Mouse (Mus musculus): Measurements from ENCODE around the gene Chd2. TPM values are rescaled to one million over a fixed set of nuclear protein-coding genes. Genes with fewer than 3 reads are reported as not detected.

Chd2 gene
- polyA plus RNA-seq, 1 experiment from 2014 or later = 46.7 TPM

- peaks cover 30% of the 10 kb centered on the region for H3K36me3 ChIP-seq
- no peak overlapping the region for H3K4me2 ChIP-seq (replicated peaks)
- no peaks in the 10 kb centered on the region for H3K27me3 ChIP-seq
- H3K9ac ChIP-seq = no peak overlapping the region
- peaks cover 53% of the 10 kb centered on the region for H3K4me1 ChIP-seq
- no peak overlapping the region for H3K4me3 ChIP-seq (replicated peaks)
- no peaks in the 10 kb centered on the region for H3K9me3 ChIP-seq (replicated peaks)
- 22% methylated on average over 12 of the region's 12 CpGs for WGBS
- peak overlapping the region; percentile 72; the same call in 1 of the 2 replicates for H3K27ac ChIP-seq (replicated peaks)
- ATAC-seq (ENCODE audit: insufficient number of reproducible peaks, low FRiP score, low TSS enrichment, low read depth) = no peak
Measured at GRCm38 (mm10) chr7:73422223-73423113, 119.2 kb downstream of the Chd2 start.

GRCm38 (mm10) chr7:73421278-73422015, 120.2 kb downstream of the Chd2 start:
- H3K4me2 ChIP-seq (replicated peaks) = no peak overlapping the region
- H3K27ac ChIP-seq (replicated peaks) = peak overlapping the region; percentile 72
- H3K4me3 ChIP-seq (replicated peaks) = no peak overlapping the region
- H3K9ac ChIP-seq = no peak overlapping the region
- peaks cover 47% of the 10 kb centered on the region for H3K4me1 ChIP-seq
- H3K9me3 ChIP-seq (replicated peaks) = no peaks in the 10 kb centered on the region
- H3K27me3 ChIP-seq = no peaks in the 10 kb centered on the region
- 46% methylated on average over 9 of the region's 9 CpGs for WGBS
- no peak for ATAC-seq (ENCODE audit: insufficient number of reproducible peaks, low FRiP score, low TSS enrichment, low read depth)
- H3K36me3 ChIP-seq = peaks cover 29% of the 10 kb centered on the region

GRCm38 (mm10) chr7:73420827-73421226, 120.8 kb downstream of the Chd2 start:
- 47% methylated on average over 5 of the region's 5 CpGs for WGBS
- Histone ChIP-seq H3K9me3 (replicated peaks) (no peaks in the 10 kb centered on the region), H3K36me3 (peaks cover 32% of the 10 kb centered on the region), H3K4me1 (peaks cover 47% of the 10 kb centered on the region), H3K27me3 (no peaks in the 10 kb centered on the region), H3K4me3 (replicated peaks) (no peak overlapping the region), H3K9ac (no peak overlapping the region), H3K27ac (replicated peaks) (peak overlapping the region; percentile 72; the same call in 1 of the 2 replicates), H3K4me2 (replicated peaks) (no peak overlapping the region)
- ATAC-seq (ENCODE audit: insufficient number of reproducible peaks, low FRiP score, low TSS enrichment, low read depth) = no peak

- 0 out of 2 replicates have a peak overlapping the region, but pooled peaks have one; percentile 11 for H3K27ac ChIP-seq (replicated peaks)
- 50% methylated on average over 7 of the region's 7 CpGs for WGBS
Measured at GRCm38 (mm10) chr7:73419375-73419774, 122.3 kb downstream of the Chd2 start.

GRCm38 (mm10) chr7:73414192-73414591, 127.4 kb downstream of the Chd2 start:
- Histone ChIP-seq H3K4me3 (replicated peaks) (no peak overlapping the region), H3K27me3 (no peaks in the 10 kb centered on the region), H3K36me3 (peaks cover 66% of the 10 kb centered on the region), H3K27ac (replicated peaks) (no peak overlapping the region), H3K4me1 (peaks cover 50% of the 10 kb centered on the region), H3K4me2 (replicated peaks) (no peak overlapping the region), H3K9me3 (replicated peaks) (no peaks in the 10 kb centered on the region), H3K9ac (no peak overlapping the region)
- ATAC-seq (ENCODE audit: insufficient number of reproducible peaks, low FRiP score, low TSS enrichment, low read depth) = no peak; the same call in 1 of the 2 replicates
- 60% methylated on average over 14 of the region's 14 CpGs for WGBS

More at GRCm38 (mm10) chr7:73419375-73419774, 122.3 kb downstream of the Chd2 start:
- Histone ChIP-seq H3K4me3 (replicated peaks) (no peak overlapping the region), H3K9me3 (replicated peaks) (no peaks in the 10 kb centered on the region), H3K9ac (no peak overlapping the region), H3K27me3 (no peaks in the 10 kb centered on the region), H3K4me2 (replicated peaks) (no peak overlapping the region), H3K4me1 (peaks cover 54% of the 10 kb centered on the region), H3K36me3 (peaks cover 41% of the 10 kb centered on the region)
- ATAC-seq (ENCODE audit: insufficient number of reproducible peaks, low FRiP score, low TSS enrichment, low read depth) = no peak

GRCm38 (mm10) chr7:73412419-73412818, 129.2 kb downstream of the Chd2 start:
- no peak for ATAC-seq (ENCODE audit: insufficient number of reproducible peaks, low FRiP score, low TSS enrichment, low read depth)
- H3K27me3 ChIP-seq = no peaks in the 10 kb centered on the region
- 55% methylated on average over 7 of the region's 7 CpGs for WGBS
- peaks cover 42% of the 10 kb centered on the region for H3K4me1 ChIP-seq
- H3K4me2 ChIP-seq (replicated peaks) = no peak overlapping the region
- H3K9ac ChIP-seq = no peak overlapping the region
- H3K4me3 ChIP-seq (replicated peaks) = no peak overlapping the region
- peaks cover 51% of the 10 kb centered on the region for H3K36me3 ChIP-seq
- peak overlapping the region; percentile 55; the same call in 1 of the 2 replicates for H3K27ac ChIP-seq (replicated peaks)
- H3K9me3 ChIP-seq (replicated peaks) = no peaks in the 10 kb centered on the region

- 69% methylated on average over 4 of the region's 4 CpGs for WGBS
- peaks cover 47% of the 10 kb centered on the region for H3K36me3 ChIP-seq
Measured at GRCm38 (mm10) chr7:73411986-73412385, 129.6 kb downstream of the Chd2 start.

GRCm38 (mm10) chr7:73411523-73411922, 130.1 kb downstream of the Chd2 start:
- Histone ChIP-seq H3K9me3 (replicated peaks) (no peaks in the 10 kb centered on the region), H3K4me3 (replicated peaks) (no peak overlapping the region), H3K4me2 (replicated peaks) (no peak overlapping the region), H3K9ac (no peak overlapping the region), H3K4me1 (peaks cover 42% of the 10 kb centered on the region), H3K27me3 (no peaks in the 10 kb centered on the region), H3K36me3 (peaks cover 47% of the 10 kb centered on the region), H3K27ac (replicated peaks) (peak overlapping the region; percentile 55; the same call in 1 of the 2 replicates)
- 75% methylated on average over 7 of the region's 7 CpGs for WGBS
- ATAC-seq (ENCODE audit: insufficient number of reproducible peaks, low FRiP score, low TSS enrichment, low read depth) = no peak

More at GRCm38 (mm10) chr7:73411986-73412385, 129.6 kb downstream of the Chd2 start:
- Histone ChIP-seq H3K27ac (replicated peaks) (peak overlapping the region; percentile 55; the same call in 1 of the 2 replicates), H3K9me3 (replicated peaks) (no peaks in the 10 kb centered on the region), H3K9ac (no peak overlapping the region), H3K4me3 (replicated peaks) (no peak overlapping the region), H3K4me1 (peaks cover 42% of the 10 kb centered on the region), H3K27me3 (no peaks in the 10 kb centered on the region), H3K4me2 (replicated peaks) (no peak overlapping the region)
- no peak for ATAC-seq (ENCODE audit: insufficient number of reproducible peaks, low FRiP score, low TSS enrichment, low read depth)

- WGBS = 83% methylated on average over 11 of the region's 11 CpGs
- ATAC-seq (ENCODE audit: insufficient number of reproducible peaks, low FRiP score, low TSS enrichment, low read depth) = no peak
- Histone ChIP-seq H3K27ac (replicated peaks) (no peak overlapping the region), H3K4me3 (replicated peaks) (no peak overlapping the region), H3K36me3 (peaks cover 30% of the 10 kb centered on the region), H3K4me1 (peaks cover 24% of the 10 kb centered on the region), H3K4me2 (replicated peaks) (no peak overlapping the region), H3K9me3 (replicated peaks) (no peaks in the 10 kb centered on the region), H3K9ac (no peak overlapping the region), H3K27me3 (no peaks in the 10 kb centered on the region)
Measured at GRCm38 (mm10) chr7:73405550-73405949, 136.1 kb downstream of the Chd2 start.

GRCm38 (mm10) chr7:73403538-73403937, 138.1 kb downstream of the Chd2 start:
- ATAC-seq (ENCODE audit: insufficient number of reproducible peaks, low FRiP score, low TSS enrichment, low read depth) = no peak
- no peak overlapping the region for H3K9ac ChIP-seq
- peaks cover 44% of the 10 kb centered on the region for H3K4me1 ChIP-seq
- H3K27ac ChIP-seq (replicated peaks) = no peak overlapping the region
- H3K27me3 ChIP-seq = no peaks in the 10 kb centered on the region
- H3K36me3 ChIP-seq = peaks cover 16% of the 10 kb centered on the region
- no peaks in the 10 kb centered on the region for H3K9me3 ChIP-seq (replicated peaks)
- H3K4me3 ChIP-seq (replicated peaks) = no peak overlapping the region
- WGBS = 28% methylated on average over 3 of the region's 3 CpGs
- no peak overlapping the region for H3K4me2 ChIP-seq (replicated peaks)

GRCm38 (mm10) chr7:73402671-73403070, 139.0 kb downstream of the Chd2 start:
- Histone ChIP-seq H3K9me3 (replicated peaks) (no peaks in the 10 kb centered on the region), H3K4me2 (replicated peaks) (no peak overlapping the region), H3K27ac (replicated peaks) (no peak overlapping the region), H3K4me3 (replicated peaks) (no peak overlapping the region), H3K9ac (no peak overlapping the region), H3K27me3 (no peaks in the 10 kb centered on the region), H3K36me3 (peaks cover 16% of the 10 kb centered on the region), H3K4me1 (peaks cover 53% of the 10 kb centered on the region)
- WGBS = 84% methylated on average over 1 of the region's 1 CpGs
- no peak for ATAC-seq (ENCODE audit: insufficient number of reproducible peaks, low FRiP score, low TSS enrichment, low read depth)

Measured in embryonic facial prominence, embryonic 15.5 days (tissue).